Mouse (Mus musculus) mouse trophoblast stem cell (cell line): ENCODE measurements at regions not wholly inside any gene's neighbourhood (a gene's known extent, or its start where the extent isn't known, plus 50 kb on each side); places are given as distances from the start of the nearest gene placed in this dataset.

Source experiments
- in situ Hi-C, 2 experiments: fragments of 300-500 bp; cut with MseI, MboI; formaldehyde crosslinking; loops; 2 replicates in 1 of 2; 3 replicates in 1 of 2; pipeline ENCODE4 v1.15.1; 2025

DNA sequence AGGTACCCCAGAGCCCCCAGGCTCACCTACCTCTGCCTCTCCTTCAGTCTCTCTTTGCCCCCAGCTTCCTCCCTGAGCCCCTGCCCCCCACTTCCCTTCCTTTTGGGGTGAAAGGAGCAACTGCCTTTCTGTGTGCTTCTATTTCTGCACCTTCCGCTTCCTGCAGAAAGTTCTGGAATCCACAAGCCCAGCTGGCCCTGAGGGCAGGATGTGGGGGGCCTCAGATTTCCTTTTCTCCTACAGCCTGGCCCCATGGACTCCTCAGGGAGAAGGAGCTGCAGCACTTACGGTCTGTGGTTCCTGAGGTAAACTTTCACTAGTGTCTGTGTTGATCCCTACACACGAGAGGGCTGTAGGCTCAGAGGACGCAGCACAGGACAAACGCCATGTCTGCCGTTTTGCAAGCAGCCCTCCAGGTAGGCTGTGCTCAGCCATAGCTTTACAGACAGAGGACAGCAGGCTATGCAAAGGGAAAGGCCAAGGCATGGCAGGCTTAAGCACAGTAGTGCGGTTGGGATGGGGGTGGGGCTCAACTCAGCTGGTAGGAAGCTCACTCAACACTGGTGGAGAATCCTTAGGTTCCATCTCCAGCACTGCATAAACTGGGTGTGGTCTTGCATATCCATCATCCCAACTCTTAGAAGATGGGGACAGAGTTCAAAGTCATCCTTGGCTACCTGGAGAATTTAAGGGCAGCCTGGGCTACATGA is 108.2 kb upstream of the Ccnd1 start:
- in situ Hi-C loops = no loop called here

GRCm38 (mm10) chr7:145045230-145045629 is 105.5 kb upstream of the Ccnd1 start:
- in situ Hi-C loops = no loop called here

DNA sequence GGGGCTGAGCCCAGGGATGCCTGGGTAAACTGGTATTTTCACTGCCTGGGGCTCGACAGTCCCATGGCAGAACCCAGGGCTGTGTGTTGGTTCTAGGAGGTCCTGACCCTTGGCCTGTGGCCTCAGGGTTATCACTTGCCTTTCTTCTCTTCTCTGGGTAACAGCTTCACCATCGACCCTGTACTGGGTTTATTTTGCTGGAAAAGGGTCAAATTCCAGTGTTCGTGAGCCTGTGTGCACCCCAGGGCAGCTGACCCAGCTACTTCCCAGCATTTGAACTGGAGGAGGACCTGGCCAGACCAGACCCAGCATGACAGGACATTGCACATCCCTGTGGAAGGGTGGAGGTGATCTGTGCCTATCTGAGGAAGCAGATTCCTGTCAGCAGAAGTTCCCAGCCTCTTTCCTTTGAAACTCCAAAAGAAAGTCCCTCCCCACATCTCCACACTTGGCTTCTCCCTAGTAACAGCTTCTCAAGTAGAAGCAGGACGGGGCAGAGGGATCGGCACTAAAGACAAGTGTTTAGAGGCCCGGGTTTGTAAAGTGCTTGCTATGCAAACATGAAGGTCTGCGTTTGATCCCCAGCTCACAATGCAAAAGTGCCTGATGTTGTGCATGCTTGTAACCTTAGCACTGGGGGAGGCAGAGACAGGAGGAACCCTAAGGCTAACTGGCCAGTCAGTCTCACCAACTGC is 103.9 kb upstream of the Ccnd1 start:
- in situ Hi-C loops = no loop called here

DNA sequence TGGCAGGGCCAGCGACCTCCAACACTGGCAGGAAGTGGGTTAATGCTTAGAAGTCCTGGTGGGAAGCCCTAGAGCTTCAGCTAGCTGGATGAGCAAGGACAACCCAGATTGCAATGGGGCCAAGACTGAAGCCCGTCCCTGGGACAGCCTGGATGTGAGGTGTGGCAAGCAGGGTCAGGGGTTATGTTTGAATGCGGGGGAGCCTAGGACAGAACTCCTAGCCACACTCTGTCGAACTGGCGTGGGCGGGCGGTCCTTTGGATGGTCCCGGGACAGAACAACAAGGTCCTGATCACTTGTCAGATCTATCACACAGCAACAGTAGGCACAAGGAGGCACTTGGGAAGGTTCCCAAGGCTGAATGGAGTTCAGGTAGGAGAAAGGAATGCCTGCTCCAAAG is 101.1 kb upstream of the Ccnd1 start:
- in situ Hi-C loops = no loop called here

- in situ Hi-C loops = no loop called here
These were observed 94.7 kb upstream of the Ccnd1 start for GRCm38 (mm10) chr7:145034385-145034784.

- in situ Hi-C loops = no loop called here
These were observed 91.5 kb upstream of the Ccnd1 start for GRCm38 (mm10) chr7:145031275-145031674.

DNA sequence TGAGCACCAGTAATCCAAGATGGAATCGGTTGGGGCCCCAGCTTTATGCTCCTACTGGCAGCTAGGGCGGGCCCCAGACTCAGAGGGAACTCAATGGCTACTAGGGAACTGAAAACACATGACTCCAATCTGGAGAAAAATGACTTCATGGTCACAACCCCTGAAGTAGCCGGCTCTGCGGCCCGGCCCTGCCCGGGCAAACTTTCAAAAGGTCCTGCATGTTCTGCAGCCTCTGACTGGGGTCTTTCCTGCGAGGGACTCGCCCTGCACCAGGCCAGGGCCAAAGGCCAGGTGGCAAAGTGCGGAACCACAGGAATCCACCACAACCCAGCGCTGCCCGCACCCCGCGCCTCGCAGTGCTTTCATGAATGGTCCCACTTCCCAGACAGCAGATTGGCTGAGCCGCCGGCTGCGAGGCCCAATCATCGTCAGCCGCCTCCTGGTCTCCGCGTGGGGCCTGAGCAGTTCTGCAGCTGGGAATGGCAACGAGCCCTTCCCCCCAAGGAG is 91.0 kb upstream of the Ccnd1 start:
- in situ Hi-C loops = no loop called here

GRCm38 (mm10) chr7:145029622-145030021 is 89.9 kb upstream of the Ccnd1 start:
- in situ Hi-C loops = no loop called here

DNA sequence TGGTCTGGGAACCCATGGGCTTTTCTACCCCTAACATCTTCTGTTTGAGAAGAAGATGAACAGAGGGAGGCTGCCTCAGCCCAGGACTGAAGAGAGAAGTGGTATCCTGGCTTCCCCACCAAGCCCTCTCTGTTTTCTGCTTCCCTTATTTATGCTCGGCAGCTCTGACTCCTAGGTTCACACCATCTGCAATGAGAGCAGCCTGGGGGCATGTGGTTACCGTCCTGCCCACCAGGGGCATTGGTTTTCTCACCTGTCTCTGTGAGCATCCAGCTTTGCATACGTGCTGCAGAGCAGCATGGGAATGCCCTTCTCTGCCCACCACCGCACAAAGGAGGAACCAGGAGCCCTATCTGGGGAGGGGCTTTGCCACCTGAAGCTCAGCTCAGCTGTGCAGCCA is 89.4 kb upstream of the Ccnd1 start:
- in situ Hi-C loops = no loop called here

GRCm38 (mm10) chr7:145027061-145027460 is 87.3 kb upstream of the Ccnd1 start:
- in situ Hi-C loops = no loop called here

GRCm38 (mm10) chr7:145026014-145026285 is 86.2 kb upstream of the Ccnd1 start:
- in situ Hi-C loops = no loop called here

DNA sequence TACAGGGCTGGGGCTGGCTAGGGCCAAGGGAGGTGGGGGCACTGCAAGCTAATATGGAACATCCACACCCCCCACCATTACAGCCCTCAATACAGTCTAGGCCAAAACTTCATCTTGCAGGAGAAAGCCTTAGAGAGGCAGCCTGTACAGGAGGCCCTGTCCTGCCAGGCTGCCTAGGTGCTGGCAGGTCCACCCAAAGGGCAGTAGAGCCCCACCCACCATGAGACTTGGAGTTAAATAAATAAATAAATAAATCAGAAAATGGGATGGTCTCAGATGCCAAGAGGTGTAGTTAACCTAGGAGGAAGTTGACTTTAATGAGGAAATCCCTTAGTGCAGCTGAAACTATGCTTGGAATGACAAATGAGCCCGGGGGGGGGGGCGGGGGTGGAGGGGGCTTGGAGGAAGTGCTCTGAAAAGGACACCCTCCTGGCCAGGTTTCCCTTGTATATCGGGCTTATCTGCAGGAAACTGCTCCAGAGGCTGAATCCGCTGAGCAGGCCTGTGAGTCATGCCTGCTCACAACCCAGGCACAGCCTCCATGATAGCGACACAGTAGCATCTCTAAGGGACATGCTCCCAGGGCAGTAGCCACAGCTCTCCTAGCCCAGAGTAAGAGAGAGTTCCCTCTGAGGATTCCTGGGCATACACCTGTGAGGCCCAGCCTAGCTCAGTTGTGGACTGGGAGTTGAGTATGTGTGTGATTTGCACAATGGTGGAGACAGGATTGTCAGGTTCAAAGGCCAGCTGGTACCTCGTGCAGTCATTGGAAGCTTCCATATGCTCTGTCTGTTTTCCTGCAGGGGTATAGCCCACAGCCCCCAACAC is 85.7 kb upstream of the Ccnd1 start:
- in situ Hi-C loops = no loop called here

- in situ Hi-C loops = no loop called here
These were observed 84.9 kb upstream of the Ccnd1 start for GRCm38 (mm10) chr7:145024651-145025050.

- in situ Hi-C loops = no loop called here
These were observed 79.4 kb upstream of the Ccnd1 start for GRCm38 (mm10) chr7:145019137-145019536.

DNA sequence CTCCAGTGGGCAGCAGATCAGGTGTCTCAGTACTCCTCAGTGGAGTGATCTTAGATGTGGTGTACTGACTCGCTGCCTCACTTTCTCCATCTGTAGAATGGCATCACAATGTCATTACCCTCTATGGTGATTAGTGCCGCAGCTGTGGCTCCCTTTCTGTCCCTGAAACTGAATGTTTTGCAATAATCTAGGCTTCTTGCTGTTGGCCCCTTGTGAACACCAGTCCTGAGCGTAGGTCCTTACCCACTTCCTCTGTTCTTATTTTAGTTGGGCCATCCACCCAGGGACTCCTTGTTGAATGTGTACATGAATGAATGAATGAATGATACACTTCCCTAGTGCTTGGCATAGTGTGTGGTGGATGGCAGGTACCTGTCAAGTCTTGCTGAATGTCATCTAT is 78.4 kb upstream of the Ccnd1 start:
- in situ Hi-C loops = no loop called here

DNA sequence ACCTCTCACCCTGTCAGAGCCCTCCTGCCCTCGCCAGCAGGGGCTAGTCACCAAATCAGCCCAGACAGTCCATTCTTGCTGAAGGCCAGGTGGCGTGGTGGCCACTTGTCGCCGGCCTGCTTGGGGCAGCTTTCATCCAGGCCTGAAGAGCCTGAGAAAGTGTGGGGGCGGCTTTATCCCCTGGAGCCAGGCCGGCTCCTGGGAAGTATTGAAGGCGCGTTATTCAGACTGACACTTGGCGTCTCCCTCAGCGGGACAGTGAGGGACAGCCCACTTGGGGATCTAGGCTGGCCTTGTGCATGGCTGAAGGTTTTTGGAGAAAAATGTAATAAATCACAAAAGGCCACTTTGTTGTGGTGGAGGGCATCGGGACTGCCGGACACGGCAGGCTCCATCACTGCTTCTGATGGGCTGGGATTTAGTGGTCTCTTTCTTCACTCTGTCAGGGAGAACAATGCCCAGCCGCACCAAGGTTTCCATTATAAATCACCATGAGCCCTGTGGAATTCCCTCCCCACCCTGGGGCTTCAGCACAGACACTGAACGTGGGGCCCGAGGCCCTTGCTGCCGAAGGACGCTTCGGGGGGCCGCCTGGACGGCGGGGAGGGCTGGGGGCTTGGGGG is 75.8 kb upstream of the Ccnd1 start:
- in situ Hi-C loops = no loop called here

GRCm38 (mm10) chr7:145010757-145011156 is 71.0 kb upstream of the Ccnd1 start:
- in situ Hi-C loops = no loop called here

DNA sequence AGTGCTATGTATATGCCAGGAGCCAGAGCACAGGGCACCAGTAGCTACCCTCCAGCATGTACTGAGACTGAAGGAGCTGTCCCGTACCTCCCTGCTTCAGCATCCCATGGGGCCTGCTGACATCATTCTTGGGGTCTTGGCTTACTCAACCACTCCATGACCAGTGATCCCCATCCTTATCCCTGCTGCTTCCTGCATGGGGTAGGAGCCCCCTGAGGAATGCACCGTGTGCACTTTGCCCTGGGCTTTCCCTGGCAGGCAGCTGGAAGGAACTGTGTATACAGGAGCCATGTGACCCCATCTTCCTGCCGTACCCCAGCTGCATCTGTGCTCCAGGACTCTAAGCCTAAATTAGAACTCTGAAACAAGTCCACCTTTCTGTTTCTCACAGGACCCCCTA is 70.3 kb upstream of the Ccnd1 start:
- in situ Hi-C loops = no loop called here

- in situ Hi-C loops = no loop called here
These were observed 69.1 kb upstream of the Ccnd1 start for GRCm38 (mm10) chr7:145008662-145009333.

- in situ Hi-C loops = no loop called here
These were observed 67.5 kb upstream of the Ccnd1 start for GRCm38 (mm10) chr7:145007216-145007615.

GRCm38 (mm10) chr7:145001503-145002084 is 61.9 kb upstream of the Ccnd1 start:
- in situ Hi-C loops = no loop called here
